10 mouse cellular contexts compared by ENCODE assay signal in the genomic region with DNA sequence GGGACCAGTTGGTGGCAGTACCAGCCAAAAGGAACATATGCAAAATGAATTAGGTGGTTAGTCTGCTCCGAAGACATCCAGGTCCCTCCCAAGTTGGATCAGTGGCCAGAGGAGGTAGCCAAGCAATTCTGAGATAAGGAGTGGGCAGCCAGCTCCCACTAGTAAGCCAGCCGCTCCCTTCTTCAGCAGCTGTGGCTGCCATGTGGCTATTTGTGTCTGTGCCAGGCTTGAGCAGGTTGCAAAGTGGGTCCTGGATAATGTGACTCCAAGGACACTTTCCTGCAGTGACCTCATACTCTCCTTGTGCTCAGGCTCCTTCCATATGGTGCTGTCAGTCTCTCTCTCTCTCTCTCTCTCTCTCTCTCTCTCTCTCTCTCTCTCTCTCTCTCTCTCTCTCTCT.
A peak's percentile ranks its signal among the peaks of the same experiment; 100 is the strongest.
DNase-seq lines count a peak whose midpoint lies in the region; ATAC-seq lines count a peak whose summit lies in the region.
"Had no signal": no experiment of that assay in that cellular context is flagged by ENCODE, and none has a peak within 500 bp of the region (broad histone marks: within the 10 kb centered on the region; RNA-seq: fewer than 3 reads in every experiment).

No protein-coding gene starts in this region.

- H3K9me3 ChIP-seq in forebrain, embryonic 14.5 days (replicated peaks; ENCODE audit: control insufficient read depth, low read length), result no peaks in the 10 kb centered on the region
- H3K9me3 ChIP-seq in forebrain, embryonic 10.5 days, result no peaks in the 10 kb centered on the region
- no peaks in the 10 kb centered on the region for H3K9me3 ChIP-seq in heart, embryonic 13.5 days
- H3K9me3 ChIP-seq: lung, embryonic 15.5 days had no signal

- no peaks in the 10 kb centered on the region for H3K36me3 ChIP-seq in forebrain, embryonic 14.5 days (ENCODE audit: control insufficient read depth, insufficient read depth, low read length)
- no peaks in the 10 kb centered on the region for H3K36me3 ChIP-seq in forebrain, embryonic 10.5 days (replicated peaks)
- no peaks in the 10 kb centered on the region for H3K36me3 ChIP-seq in heart, embryonic 13.5 days
- H3K36me3 ChIP-seq: lung, embryonic 15.5 days had no signal

- H3K27ac ChIP-seq in forebrain, embryonic 14.5 days (ENCODE audit: low read depth, low read length), result no peak overlapping the region
- H3K27ac ChIP-seq in forebrain, embryonic 10.5 days, result no peak overlapping the region
- H3K27ac ChIP-seq in heart, embryonic 13.5 days (replicated peaks), result 0 out of 2 replicates have a peak overlapping the region, but pooled peaks have one; percentile 20
- H3K27ac ChIP-seq: lung, embryonic 15.5 days had no signal

- no peaks in the 10 kb centered on the region for H3K27me3 ChIP-seq in forebrain, embryonic 14.5 days (replicated peaks; ENCODE audit: control insufficient read depth, insufficient read depth, low read length)
- no peaks in the 10 kb centered on the region for H3K27me3 ChIP-seq in forebrain, embryonic 10.5 days (ENCODE audit: poor library complexity, severe bottlenecking)
- H3K27me3 ChIP-seq in heart, embryonic 13.5 days (replicated peaks), result peaks cover 5% of the 10 kb centered on the region
- H3K27me3 ChIP-seq: lung, embryonic 15.5 days had no signal

- no peak overlapping the region for H3K4me3 ChIP-seq in forebrain, embryonic 14.5 days (ENCODE audit: low read depth, low read length)
- H3K4me3 ChIP-seq in forebrain, embryonic 10.5 days, result no peak overlapping the region
- H3K4me3 ChIP-seq in heart, embryonic 13.5 days, result no peak overlapping the region
- H3K4me3 ChIP-seq: lung, embryonic 15.5 days had no signal

- WGBS in forebrain, embryonic 14.5 days, result 62% methylated on average over 2 of the region's 2 CpGs
- 94% methylated on average over 2 of the region's 2 CpGs for WGBS in forebrain, embryonic 10.5 days
- 33% methylated on average over 2 of the region's 2 CpGs for WGBS in heart, embryonic 13.5 days

- no peak overlapping the region for H3K9ac ChIP-seq in forebrain, embryonic 14.5 days (ENCODE audit: low read length)
- H3K9ac ChIP-seq in heart, embryonic 13.5 days, result no peak overlapping the region
- H3K9ac ChIP-seq: lung, embryonic 15.5 days had no signal

- peak; percentile 38 for DNase-seq in forebrain, embryonic 14.5 days (ENCODE audit: low spot score)
- no peak for DNase-seq in forebrain, embryonic 10.5 days (ENCODE audit: extremely low spot score, low spot score)
- DNase-seq in left cerebral cortex, adult 18-20 months (ENCODE audit: low spot score in 2 of 2), result peak; percentile 19 to 47
- no peak for DNase-seq in left cerebral cortex, adult 11 months (ENCODE audit: low spot score)
- peak; percentile 49 to 68 for DNase-seq in right cerebral cortex, postnatal 10 days (ENCODE audit: low spot score in 2 of 2)
- DNase-seq in lung, postnatal 10 days, result no peak
- no peak for DNase-seq in kidney, postnatal 14 days
- DNase-seq: adrenal gland, adult 8-10 months had no signal

- peak; percentile 60; the same call in 1 of the 2 replicates for ATAC-seq in forebrain, embryonic 14.5 days
- peak; percentile 5; the same call in 1 of the 2 replicates for ATAC-seq in heart, embryonic 13.5 days (ENCODE audit: extremely low read depth, insufficient number of reproducible peaks, low FRiP score, low TSS enrichment)

- no peak overlapping the region for H3K4me2 ChIP-seq in forebrain, embryonic 14.5 days (ENCODE audit: low read length)
- no peak overlapping the region for H3K4me2 ChIP-seq in heart, embryonic 13.5 days
- H3K4me2 ChIP-seq: lung, embryonic 15.5 days had no signal

- H3K4me1 ChIP-seq in forebrain, embryonic 14.5 days (ENCODE audit: control insufficient read depth, insufficient read depth, low read length), result peaks cover 2% of the 10 kb centered on the region
- peaks cover 6% of the 10 kb centered on the region for H3K4me1 ChIP-seq in forebrain, embryonic 10.5 days
- peaks cover 17% of the 10 kb centered on the region for H3K4me1 ChIP-seq in heart, embryonic 13.5 days
- H3K4me1 ChIP-seq: lung, embryonic 15.5 days had no signal

Comparison
In these comparisons a context has a peak if more than half of its experiments do, and no peak if none do; other contexts are left out.
1. DNase-seq: peak in forebrain, embryonic 14.5 days (single experiment), left cerebral cortex, adult 18-20 months (2 of 2) and right cerebral cortex, postnatal 10 days (2 of 2); none in forebrain, embryonic 10.5 days (single experiment), left cerebral cortex, adult 11 months (single experiment), lung, postnatal 10 days (single experiment) and kidney, postnatal 14 days (single experiment).